Mouse (Mus musculus): ENCODE data around the gene Cenpk.
"Not testable (repeated sequence)": the region's sequence is repeated elsewhere in the genome, so short reads cannot be mapped to it uniquely, and the experiment has no call there.

Gene Cenpk

DNA sequence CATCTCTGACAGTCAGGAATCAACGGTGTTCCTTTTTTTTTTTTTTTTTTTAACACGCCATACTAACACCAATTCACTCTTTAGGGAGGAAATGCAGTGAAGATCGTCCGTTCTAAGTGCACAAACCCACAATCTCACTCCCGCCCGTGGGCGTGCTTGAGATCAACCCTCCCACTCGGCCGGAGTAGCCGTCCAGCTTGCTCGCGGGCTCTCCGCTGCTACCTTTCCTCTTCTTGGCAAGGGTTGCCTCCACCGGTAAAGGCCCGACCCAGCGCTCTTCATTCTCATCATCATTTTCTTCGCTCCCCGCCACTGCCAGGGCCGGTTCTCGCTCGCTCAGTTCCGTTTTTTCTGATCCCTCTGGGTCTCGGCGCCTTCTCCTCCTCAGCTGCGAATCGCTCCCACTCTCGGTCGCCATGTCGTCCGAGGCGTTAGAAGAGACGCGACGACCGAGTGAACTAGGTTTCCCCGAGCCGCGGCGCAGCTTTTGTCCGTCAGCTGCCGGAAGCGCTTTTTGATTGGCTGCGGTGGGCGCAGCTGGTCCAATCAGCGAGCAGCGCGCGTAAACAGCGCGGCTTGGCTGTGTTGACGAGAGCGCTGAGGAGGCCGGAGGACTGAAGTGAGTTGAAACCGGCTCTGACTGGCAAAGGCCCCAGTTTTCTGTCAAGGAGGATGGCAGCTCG lies at the start of gene Cenpk, which contains the start of gene Ppwd1:
TSS of gene Cenpk (plus strand) at position 228 of the 683 bp plus-strand sequence.
TSS of gene Ppwd1 (minus strand) at position 460 of the 683 bp plus-strand sequence.
- DNase-seq, result peak; percentile 96

DNA sequence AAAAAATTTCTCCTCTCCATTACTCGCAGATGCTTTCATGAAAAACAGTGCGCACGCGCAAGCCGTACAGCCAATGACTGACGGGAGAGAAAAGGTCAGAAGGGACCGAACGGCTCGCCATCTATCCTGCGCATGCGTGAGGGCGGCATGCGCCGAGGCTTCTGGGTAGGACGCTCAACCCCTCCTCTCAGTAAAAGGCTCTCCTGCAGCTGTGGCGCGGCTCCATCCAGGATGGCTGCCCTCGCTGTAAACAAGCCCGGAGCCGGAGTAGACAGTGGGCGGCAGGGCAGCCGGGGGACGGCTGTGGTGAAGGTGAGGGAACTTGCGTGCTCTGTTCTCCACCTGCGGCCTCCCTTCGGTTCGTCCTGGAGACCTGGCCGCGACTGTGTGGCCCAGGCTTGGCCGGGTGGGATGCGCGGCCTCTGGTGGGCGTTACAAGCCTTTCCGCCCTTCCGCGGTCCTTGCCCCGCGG lies 49.7 kb upstream of the Cenpk start, which contains the start of gene Trim23:
TSS of gene Trim23 (plus strand) at position 148 of the 472 bp plus-strand sequence.
- peak; percentile 98 for DNase-seq

DNA sequence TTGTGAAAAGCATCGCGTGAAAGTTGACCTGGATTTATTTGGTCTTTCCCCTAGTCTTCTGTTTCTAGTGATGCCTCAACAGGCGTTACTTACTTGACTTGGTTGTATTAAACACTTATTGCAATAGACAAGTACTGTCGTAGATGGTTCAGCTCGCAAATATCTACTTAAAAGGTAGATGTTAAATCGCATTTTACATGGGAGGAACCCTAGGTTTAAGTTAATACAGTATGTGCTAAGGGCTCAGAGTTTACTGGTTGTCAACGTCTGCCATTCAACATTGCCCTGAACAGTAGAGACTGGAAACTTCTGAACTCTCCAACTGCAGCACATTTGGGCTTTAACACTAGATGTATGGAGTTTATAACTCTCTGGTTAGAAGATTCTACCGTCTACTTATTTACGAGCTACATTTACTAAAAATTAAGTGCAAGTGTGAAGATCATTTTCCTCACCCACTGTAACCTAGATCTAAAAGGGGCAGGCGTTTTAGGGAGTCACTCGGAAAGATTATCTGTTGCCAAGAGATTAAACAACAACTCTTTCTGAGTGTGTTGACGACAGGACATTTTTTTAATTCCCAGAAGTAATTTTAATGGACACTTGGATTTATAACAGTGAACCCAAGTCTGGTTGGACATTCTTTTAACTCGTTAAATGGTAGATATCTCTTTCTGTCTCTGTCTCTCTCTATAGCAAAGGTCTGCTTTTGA lies 49.1 kb upstream of the Cenpk start:
- peak; percentile 6 for DNase-seq

DNA sequence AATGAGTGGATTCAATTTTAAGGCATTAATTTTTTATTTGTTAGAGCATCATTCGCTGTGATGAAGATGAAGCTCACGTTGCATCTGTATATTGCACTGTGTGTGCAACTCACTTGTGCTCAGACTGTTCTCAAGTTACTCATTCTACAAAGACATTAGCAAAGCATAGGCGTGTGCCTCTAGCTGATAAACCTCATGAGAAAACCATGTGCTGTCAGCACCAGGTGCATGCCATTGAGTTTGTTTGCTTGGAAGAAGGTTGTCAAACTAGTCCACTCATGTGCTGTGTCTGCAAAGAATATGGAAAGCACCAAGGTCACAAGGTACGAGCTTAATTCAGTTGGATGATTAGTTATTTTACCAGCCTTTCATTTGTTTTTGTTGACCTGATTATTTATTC lies 41.1 kb upstream of the Cenpk start:
- DNase-seq, result no peak

DNA sequence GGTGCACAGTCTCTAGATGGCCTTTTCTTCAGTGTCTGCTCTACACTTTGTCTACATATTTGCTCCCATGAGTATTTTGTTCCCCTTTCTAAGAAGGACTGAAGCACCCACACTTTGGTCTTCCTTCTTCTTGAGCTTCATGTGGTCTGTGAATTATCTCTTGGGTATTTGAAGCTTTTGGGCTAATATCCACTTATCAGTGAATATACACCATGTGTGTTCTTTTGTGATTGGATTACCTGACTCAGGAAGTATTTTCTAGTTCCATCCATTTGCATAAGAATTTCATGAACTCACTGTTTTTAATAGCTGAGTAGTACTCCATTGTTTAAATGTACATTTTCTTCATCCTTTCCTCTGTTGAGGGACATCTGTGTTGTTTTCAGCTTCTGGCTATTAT lies 32.5 kb upstream of the Cenpk start:
- DNase-seq, result not testable (repeated sequence)

DNA sequence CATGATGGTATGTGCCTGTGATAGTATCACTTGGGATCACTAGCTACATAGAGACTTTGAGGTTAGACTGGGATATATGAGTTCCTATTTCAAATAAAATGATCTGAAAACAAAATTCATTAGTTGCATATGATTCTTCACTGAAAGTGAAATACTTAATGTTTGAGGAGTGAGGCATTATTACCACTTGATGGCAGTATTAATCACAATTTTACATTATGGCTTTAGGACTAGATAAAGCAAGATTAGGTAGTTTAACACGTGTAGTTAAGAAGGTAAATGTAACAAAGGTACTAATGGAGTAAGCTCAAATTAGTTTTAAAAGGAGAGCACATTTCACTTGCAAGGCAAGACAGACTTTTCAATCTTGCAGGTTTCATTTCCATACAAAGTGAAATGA lies 24.1 kb upstream of the Cenpk start:
- no peak for DNase-seq

DNA sequence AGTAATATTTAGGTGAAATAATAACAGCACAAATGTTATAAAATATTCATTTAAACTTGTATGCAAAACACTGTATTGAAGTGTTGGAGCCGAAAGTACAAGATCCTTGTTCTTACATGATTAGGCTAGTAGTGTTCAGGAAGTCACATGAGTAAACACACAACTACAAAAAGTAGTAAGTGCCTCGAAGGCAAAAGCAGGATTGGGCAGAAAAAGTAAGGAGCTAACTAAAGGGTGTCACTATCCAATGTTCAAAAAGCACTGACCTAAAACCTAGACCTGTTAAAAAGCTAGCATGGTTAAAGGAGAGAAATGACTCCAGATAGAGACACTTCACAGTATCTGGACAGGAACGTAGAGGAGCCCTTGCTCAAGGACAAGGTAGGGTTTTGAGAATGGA lies 933 bp upstream of the Cenpk start:
- no peak for DNase-seq

DNA sequence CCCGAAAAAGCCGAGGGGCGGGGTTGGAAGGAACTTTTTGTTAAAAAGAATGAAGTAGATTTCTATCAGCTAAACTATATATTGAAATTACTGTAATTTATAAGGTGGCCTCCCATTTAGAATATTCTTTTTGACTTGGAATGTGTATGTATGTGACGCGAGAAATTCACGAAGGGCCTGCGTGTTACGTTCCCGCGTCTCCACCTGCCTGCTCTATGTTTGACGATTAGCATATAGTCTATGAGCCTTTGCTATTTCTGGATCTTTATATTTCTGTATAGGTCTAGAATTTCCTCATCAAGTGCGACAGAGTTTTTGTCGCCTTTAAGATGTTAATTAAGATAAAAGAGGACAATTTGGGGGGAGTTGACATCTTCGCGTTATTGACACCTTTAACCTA lies 770 bp downstream of the Cenpk start:
- DNase-seq, result peak; percentile 45

DNA sequence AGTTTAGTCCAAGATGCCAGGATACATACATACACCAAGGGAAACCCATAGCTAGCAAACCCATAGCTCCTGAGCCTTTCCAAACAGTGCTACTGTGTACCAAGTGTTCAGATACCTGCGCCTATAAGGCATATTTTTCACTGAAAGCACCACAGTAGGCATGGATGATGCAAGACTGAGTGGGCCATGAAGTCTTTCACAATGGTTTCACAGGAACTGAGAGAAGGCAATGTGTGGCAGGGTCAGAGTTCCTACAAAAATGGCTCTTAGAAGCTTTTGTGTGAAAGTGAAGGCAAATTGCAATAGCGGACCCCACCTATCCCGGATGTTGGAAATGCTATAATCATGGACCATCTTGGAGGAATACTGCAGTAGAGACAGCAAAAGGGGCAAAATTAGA lies 30.6 kb downstream of the Cenpk start:
- DNase-seq, result no peak

DNA sequence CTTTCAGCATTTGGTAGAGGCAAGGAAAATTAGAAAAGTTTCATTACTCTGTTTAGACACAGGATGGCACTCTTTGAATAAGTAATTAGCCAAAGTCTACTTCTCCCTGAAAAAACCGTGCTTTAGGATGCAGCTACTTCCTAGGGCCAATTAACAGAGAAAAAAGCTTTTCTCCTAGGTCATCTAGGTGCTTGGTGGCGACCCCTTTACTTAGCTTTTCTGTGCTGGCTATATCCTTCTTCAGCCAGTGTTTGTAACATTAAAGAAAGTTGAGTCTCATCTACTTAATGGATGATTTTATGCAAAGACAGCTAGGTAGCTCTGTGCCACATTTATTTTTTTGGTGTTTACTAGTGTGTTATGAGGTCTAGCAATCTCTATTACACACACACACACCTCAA lies 56.6 kb downstream of the Cenpk start:
- no peak for DNase-seq

DNA sequence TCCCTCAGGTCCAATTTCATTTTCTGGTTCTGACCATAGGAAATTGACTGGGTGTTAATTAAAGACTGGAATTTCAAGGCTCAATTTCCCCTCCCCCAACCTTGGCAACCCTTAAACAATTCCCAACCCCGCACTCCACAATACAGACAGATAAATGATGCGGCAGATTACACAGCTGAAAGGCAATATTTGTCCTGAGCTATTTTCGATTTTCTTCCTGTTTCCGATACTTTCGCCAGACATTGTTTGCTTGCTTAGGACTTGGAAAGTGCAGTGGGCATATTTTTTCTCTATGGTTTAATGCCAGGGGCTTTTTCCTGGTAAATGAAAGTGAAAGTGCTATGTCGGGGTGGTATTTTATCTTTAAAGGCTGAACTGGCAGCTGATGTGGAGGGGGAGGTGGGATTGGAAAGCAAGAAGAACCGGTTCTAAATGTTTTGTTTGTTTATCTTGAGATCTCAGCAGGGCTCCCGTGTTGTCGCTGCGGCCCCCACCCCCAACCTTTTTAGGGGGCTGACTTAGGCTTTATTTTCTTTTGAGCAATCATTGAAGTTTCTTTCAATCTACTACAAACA lies 57.4 kb downstream of the Cenpk start:
- no peak for DNase-seq

DNA sequence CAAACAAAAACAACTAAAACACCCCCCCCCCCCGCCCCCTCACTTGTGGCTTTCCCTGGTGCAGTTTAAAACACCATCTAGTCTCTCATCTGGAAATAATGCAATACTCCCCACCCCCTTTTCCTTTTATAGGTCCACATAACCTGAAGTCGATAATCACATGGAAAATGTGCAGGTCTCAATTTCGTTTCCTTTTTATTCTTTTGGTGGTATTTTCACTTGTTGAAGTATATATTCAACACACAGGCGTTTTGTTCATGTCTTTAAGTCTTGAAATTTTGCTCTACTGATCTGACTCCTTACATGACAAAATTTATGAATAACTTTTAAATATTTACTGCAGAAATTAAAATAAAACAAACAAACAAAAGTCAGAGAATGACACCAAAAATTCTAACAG lies 57.9 kb downstream of the Cenpk start:
- no peak for DNase-seq

DNA sequence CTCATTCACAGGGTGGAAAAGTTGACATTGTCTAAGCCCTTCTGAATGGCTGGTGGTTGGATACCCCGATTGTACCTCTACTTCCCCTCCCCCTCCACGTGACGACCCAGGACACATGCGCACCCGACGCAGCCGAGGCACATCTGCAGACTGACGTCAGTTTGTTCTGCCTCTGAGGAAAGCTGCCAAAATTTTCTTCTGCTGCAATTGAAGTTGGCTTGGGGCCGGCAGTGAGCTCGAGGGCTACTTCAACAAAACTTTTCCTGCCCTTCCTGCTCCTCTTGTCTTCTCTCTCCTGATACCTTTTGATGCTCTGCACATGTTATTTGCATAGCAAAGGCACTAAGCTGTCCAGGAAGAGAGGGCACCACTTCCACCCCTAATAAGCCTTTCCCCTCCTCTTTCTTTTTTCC lies 58.5 kb downstream of the Cenpk start:
- DNase-seq, result peak; percentile 86

DNA sequence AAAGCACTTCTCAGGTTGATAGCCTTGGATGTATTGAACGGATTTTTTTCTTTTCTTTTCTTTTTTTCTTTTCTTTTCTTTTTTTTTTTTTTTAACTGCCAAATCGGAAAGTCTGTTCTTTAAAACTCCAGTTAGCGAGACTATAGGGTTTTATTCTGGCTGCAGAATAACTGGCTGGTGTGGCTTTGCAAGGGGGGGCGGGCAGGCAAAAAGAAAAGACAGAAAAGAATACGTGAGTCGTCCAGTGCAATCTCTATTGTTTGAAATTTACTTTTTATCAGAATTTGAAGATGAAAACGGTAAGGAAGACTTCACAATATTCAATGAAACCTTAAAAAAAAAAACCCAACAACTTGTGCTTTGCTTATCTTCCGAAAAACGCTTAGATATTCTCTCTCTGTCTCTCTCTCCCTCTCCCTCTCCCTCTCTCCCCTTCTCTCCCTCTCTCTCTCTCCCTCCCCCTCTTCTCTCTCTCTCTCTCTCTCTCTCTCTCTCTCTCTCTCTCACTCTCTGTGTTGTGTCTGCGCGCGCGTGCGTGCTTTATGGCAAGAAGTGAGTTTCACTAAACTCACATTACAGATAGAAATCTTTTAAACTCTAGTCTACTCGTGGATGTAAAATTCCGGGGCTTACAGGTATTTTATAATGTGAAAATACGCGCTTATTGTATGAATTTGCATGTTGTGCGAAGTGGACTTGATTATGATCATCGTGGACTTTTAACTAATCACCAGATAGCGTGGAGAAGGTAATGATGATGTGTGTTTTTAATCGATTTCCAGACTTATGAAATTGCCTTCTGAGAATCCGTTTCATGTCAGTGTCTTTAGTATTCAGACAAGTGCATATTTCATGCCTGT lies 59.2 kb downstream of the Cenpk start, which contains the start of gene Adamts6:
TSS of gene Adamts6 (plus strand) at position 470 of the 860 bp plus-strand sequence.
- DNase-seq, result peak; percentile 39

DNA sequence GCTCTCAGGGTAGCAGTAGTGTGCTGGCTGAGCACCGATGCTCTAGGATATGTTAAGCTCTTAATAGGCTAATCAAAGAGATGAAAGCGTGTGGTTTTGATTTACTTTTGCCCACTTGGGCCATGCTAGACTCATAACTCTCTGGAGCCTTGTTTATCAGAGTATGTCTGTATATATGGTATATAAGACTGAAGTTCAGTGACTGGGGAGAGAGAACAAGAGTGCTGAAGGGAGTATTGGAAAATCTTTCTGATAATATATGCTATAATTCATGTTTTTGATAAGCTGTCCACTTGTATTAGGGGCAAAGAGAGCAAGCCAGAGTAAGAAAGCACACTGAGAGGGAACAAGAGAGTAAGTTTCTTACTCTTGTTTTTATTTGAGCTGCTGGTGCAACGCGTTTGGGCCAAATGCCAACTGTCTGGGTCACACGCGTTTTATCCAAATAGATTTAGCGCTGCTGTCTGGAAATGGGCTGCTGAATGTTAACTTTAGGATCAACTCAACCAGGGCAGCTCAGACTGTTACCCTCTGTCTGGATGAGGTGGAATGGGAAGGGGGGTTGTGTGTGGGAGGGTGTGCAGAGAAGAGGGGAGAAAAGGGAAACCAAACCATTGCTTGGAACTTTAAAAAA lies 59.9 kb downstream of the Cenpk start:
- DNase-seq, result peak; percentile 48

DNA sequence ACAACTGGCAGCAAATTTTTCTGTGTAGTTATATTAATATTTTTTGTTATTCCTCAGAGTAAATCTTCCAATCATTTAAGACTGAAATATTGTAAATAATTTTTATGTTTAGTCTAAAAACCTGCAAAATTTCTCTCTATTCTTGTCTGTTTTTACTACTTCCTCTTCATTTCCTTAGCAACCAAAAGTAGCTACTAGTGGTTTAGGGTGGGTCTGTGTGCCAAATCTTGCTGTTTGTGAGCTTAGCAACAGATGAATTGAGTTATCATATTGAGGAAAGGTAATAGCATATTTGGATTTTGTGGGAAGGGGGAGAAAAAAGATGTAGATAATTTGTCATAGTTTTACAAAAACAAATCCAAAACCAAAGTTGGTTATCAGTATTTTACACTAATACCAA lies 60.8 kb downstream of the Cenpk start:
- no peak for DNase-seq

DNA sequence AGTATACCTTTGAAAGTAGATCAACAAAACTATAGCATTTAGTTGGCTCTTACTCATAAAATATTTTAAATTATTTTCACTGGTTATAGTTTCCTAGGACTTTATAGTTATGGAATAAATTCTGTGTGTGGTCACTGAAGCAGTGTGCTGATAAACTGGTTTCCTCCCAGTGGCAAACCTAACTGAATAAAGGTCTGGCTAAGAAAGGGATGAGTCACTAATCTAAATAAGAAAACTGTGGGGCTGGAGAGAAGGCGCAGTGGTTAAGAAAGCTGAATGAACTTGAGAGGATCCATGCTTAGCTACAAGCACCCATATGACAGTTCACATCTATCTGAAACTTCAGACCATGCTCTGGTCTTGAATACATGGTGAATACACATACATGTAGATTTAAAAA lies 67.1 kb downstream of the Cenpk start:
- DNase-seq, result no peak

Measured in liver (tissue).